Mouse (Mus musculus) layer of hippocampus, adult 9-11 months (tissue): ENCODE data around the gene Arl5c.

ENCODE experiments used
- DNase-seq: peaks from one replicate; pipeline ENCODE4 v3.0.0; 2022

The Arl5c gene

GRCm38 (mm10) chr11:97987551-97988526 lies 8.1 kb downstream of the Arl5c start:
- peak; percentile 94 for DNase-seq

DNA sequence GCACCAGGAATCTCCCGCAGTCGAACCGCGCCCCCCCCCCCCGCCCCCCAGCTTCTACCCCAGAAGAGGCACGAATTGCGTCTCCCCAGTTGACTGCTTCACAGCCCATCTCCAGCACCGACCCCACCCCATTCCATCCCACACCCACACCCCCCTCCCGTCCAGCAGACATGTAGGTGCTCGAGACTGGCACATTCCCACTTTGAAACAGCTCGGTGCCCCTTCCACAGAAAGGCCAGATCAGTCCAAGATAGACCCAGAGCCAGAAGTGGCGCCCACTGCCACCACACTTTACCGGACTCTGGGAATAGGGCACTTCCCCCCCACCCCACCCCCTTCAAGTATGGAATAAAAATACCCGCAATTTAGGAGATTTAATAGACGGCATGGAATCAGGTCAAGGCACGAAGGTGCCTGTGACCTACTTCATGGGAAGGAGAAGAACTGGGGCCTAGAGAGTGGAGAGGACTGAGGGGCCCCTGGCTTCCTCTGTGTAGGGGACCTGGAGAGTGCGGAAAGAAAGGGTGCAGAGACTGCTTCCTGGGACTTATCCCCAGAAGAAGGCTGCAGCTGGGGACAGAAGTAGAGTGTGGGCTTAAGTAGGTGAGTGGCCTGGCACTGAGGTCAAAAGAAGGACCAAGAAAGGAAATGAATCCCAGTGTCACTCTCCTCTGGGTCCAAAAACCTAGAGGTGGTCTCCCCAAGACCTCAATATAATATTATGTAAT lies 9.1 kb downstream of the Arl5c start:
- no peak for DNase-seq

- DNase-seq = no peak
Measured at GRCm38 (mm10) chr11:97985727-97986677, 10.0 kb downstream of the Arl5c start, which contains the start of gene Plxdc1. Plxdc1 (minus strand) TSS chr11:97986444.

- DNase-seq = no peak
Measured at GRCm38 (mm10) chr11:97983983-97984382, 12.0 kb downstream of the Arl5c start.

GRCm38 (mm10) chr11:97983506-97983905 lies 12.5 kb downstream of the Arl5c start:
- DNase-seq = no peak

GRCm38 (mm10) chr11:97982721-97983120 lies 13.3 kb downstream of the Arl5c start:
- DNase-seq = no peak

GRCm38 (mm10) chr11:97980531-97980966 lies 15.4 kb downstream of the Arl5c start:
- no peak for DNase-seq

- no peak for DNase-seq
Measured at GRCm38 (mm10) chr11:97979824-97980495, 16.0 kb downstream of the Arl5c start.

DNA sequence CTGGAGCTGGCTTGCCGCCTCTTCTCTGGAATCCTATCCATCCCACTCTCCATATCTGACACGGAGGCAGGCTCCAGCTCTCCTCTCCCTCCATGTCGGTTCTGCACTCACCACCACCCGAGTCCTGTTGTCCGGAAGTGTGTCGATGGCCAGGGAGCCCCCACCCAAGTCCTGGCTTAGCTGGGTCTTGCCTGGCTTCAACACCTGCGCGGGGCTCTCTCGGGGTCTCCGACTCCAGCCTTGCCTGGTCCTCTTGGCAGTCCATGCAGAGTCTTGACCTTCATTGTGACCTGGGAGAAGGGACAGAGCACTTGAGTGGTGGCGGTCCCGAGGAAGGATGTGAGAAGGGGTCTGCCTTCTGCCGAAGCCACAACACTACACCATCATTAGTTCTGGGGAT lies 17.6 kb downstream of the Arl5c start:
- DNase-seq = no peak

DNA sequence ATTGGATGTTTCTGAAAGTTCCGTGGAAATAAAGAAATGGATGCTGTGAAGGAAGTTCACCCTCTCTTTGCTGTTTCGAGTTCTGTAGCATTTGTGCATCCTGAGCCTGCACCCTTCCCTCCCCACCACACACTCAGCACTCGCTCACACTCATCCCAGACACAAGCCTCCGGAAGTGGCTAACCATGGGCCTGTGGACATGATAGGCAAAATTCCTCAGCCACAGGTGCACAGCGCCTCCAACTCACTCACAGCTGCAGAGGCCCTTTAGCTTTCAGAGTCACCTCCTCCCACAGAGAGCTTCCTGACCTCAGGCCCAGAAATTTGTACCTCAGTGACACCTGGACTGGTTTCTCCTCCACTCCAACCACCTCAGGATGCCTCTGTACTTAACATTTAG lies 18.2 kb downstream of the Arl5c start:
- DNase-seq = no peak

- no peak for DNase-seq
Measured at GRCm38 (mm10) chr11:97974746-97975145, 21.2 kb downstream of the Arl5c start.

GRCm38 (mm10) chr11:97974141-97974540 lies 21.8 kb downstream of the Arl5c start:
- DNase-seq = no peak

GRCm38 (mm10) chr11:97972434-97972833 lies 23.5 kb downstream of the Arl5c start:
- DNase-seq = no peak

- DNase-seq = peak; percentile 89
Measured at GRCm38 (mm10) chr11:97971232-97971631, 24.7 kb downstream of the Arl5c start.

DNA sequence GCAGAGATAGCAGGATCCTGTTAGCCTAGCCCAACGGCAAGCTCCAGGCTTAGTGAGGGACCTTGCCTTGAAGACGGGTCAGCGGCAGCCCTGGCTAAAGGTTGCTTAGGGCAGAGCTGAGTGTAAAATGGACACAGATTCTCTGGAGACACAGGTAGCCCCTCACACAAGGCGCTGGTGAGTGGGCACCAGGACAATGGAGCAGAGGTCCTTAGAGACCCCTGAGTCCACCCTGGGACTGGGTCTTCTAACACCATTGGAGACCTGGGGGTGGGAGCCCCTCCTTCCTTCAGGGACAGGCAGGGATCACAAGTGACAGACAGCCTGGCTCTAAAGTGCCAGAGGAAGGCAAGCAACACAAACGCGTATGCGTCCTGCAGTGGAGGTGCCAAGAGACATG lies 25.2 kb downstream of the Arl5c start:
- no peak for DNase-seq

DNA sequence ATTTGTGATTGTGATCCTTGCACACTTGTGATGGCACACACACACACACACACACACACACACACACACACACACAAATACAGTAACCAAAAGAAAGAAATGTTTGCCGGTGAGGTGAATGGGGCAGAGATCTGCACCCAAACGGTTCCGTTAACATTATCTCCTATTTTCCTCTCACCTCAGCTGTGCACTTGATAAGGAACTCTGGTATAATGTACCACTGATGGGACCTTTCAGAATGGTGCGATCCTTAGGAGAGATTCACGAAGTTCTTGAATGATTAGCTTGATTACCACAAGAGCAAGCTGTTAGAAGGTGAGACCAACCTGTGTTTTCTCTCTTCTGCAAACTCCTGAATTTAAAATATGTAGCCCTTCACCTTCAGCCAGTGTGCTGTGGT lies 27.6 kb downstream of the Arl5c start:
- no peak for DNase-seq

GRCm38 (mm10) chr11:97967114-97967513 lies 28.9 kb downstream of the Arl5c start:
- no peak for DNase-seq

DNA sequence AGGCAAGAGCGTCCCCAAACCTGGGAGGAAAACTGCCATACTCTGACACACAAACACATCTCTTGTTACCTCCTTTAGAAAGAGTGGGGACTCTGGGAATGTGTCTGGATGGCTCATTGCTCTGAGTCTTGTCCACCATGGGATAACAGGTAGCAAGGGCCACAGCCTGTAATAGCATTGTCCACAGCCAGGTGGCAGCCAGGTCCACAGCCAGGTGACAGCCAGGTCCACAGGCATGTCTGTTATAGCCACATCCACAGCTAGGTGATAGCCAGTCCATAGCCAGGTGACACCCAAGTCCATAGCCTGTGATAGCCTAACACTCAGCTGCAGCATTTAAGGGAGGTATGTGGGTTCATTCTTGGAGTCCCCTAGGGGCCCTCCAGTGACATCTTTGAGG lies 35.1 kb downstream of the Arl5c start:
- no peak for DNase-seq

GRCm38 (mm10) chr11:97959300-97959680 lies 36.7 kb downstream of the Arl5c start:
- DNase-seq = no peak

- DNase-seq = peak; percentile 43
Measured at GRCm38 (mm10) chr11:97958641-97959299, 37.2 kb downstream of the Arl5c start.

DNA sequence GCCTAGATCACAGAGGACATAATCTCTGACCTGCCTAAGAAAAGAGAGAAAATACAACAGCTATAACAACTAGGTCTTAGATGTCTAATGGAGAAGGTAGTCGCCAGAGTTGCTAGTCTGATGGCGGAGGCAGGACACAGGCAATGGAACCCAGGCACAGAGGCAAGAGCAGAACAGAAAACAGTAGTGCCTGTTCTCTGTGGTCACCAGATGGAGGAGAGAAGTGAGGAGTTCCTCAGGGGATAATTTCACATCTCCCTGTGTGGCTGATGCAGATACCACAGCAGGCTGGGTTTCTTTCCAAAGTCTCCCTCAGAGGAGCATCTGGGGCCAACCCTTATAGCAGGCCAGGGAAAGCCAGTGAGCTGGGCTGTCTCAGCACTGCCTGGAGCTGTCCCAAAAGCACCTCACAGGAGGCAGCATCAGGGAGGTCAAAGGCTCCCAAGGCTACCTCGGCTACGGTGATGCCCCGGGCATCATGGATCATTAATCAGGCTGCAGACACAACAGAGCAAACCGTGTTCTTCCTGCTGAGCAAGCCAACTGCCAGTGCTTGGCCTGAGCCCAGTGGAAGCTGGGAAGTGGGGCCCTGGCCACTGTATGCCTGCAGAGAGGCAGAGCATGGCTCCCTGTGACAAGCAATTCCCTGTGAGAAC lies 38.9 kb downstream of the Arl5c start:
- peak; percentile 59 for DNase-seq
